Mouse (Mus musculus) small intestine, adult 2 months (tissue): ENCODE measurements around the gene Man2b2.

Experiments used
- CTCF ChIP-seq: fragments of 200-500 bp; IDR thresholded peaks from 2 replicates; pipeline ENCODE4 v1.5.1; 2012; ENCODE audit warnings: low read depth, mild to moderate bottlenecking, control low read depth, inconsistent platforms, low read length, moderate library complexity, mixed read lengths; ENCODE audit not compliant: insufficient replicate concordance, insufficient read length; ENCODE audit errors: extremely low read depth
- POLR2A ChIP-seq: fragments of 200-500 bp; IDR thresholded peaks from 2 replicates; pipeline ENCODE4 v1.6.1; 2012; ENCODE audit warnings: low read depth, mild to moderate bottlenecking, control low read depth, inconsistent platforms, low read length, moderate library complexity

GRCm38 (mm10) chr5:36786052-36786451 lies 44.4 kb downstream of the Man2b2 start:
- no peak for TF ChIP-seq CTCF
- no peak for TF ChIP-seq POLR2A
